In the genomic region with DNA sequence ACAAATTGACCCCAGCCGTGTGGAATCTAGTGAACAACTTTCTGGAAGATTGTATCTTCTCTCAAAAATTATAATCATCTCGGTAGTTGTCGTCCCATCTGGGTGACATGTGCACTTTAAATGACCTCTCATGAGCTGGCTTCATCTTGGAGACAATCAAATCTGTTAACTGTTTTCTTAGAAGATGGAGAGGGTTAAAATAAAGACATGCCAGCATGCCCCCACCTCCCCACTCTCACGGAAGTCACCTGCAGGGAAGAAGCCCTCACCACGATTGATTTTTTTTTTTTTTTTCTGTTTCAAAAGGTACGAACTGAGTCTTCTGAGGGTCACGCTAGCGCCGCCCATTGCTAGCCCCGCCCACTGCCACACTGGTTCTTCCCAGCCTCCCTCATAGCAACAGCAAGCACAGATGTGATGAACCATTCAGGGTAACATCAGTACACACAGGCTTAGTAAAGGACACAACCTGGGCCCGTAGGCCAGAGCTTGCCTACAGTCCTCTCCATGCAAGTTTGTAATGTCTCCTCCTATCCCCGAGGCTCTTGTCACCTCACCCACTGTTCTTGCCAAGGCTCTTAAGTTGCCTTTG, we compare ENCODE assay signal across 16 mouse cellular contexts.
DNase-seq lines count a peak whose midpoint lies in the region; TF ChIP-seq lines count a peak whose summit lies in the region.
"Had no signal": no experiment of that assay in that cellular context is flagged by ENCODE, and none has a peak within 500 bp of the region (broad histone marks: within the 10 kb centered on the region; RNA-seq: fewer than 3 reads in every experiment).

No protein-coding gene starts in this region.

- TF ChIP-seq CTCF in kidney, adult 2 months (conservative IDR thresholded peaks at IDR 0.05; ENCODE audit: insufficient read depth, insufficient read length, low read depth, low read length): no peak
- TF ChIP-seq CTCF in E14TG2a.4 (conservative IDR thresholded peaks at IDR 0.05; ENCODE audit: low read length): no peak

- peaks cover 12% of the 10 kb centered on the region for H3K4me1 ChIP-seq in kidney, adult 2 months (ENCODE audit: control insufficient read depth, insufficient read depth, low read length)
- H3K4me1 ChIP-seq in E14TG2a.4 (replicated peaks; ENCODE audit: low read depth, low read length): peaks cover 60% of the 10 kb centered on the region
- H3K4me1 ChIP-seq: limb, embryonic 15.5 days had no signal

- no peak overlapping the region for H3K27ac ChIP-seq in kidney, adult 2 months (ENCODE audit: insufficient read depth, low read depth, low read length)
- H3K27ac ChIP-seq: gastrocnemius, adult 2 months; limb, embryonic 15.5 days; liver, embryonic 15.5 days; macrophage had no signal

- H3K9me3 ChIP-seq in E14TG2a.4 (ENCODE audit: low read length): no peaks in the 10 kb centered on the region
- H3K9me3 ChIP-seq: limb, embryonic 15.5 days; liver, embryonic 15.5 days; midbrain, embryonic 10.5 days had no signal

- intact Hi-C loops in gastrocnemius, postnatal 14 days (cut with DNase I; ENCODE audit: low total_unique reads): no loop called here

- WGBS in kidney, adult 2 months: 66% methylated on average over 12 of the region's 12 CpGs

- H3K4me3 ChIP-seq in kidney, adult 2 months (ENCODE audit: insufficient read depth, low read depth, low read length): no peak overlapping the region
- H3K4me3 ChIP-seq in E14TG2a.4 (replicated peaks; ENCODE audit: low read length): peak overlapping the region; percentile 60
- H3K4me3 ChIP-seq: gastrocnemius, adult 2 months; limb, embryonic 15.5 days; liver, embryonic 15.5 days; midbrain, embryonic 10.5 days had no signal

- 0 out of 2 replicates have a peak, but pooled peaks cover 1% of the 10 kb centered on the region for H3K36me3 ChIP-seq in kidney, adult 2 months (ENCODE audit: control insufficient read depth, insufficient read depth, low read length)
- H3K36me3 ChIP-seq in E14TG2a.4 (ENCODE audit: insufficient read depth, low read length): peaks cover 31% of the 10 kb centered on the region

- no peaks in the 10 kb centered on the region for H3K27me3 ChIP-seq in kidney, adult 2 months (replicated peaks; ENCODE audit: control insufficient read depth, insufficient read depth, low read length)
- no peaks in the 10 kb centered on the region for H3K27me3 ChIP-seq in E14TG2a.4 (ENCODE audit: insufficient read depth, low read length)
- H3K27me3 ChIP-seq: limb, embryonic 15.5 days; liver, embryonic 15.5 days had no signal

- TF ChIP-seq POLR2A in kidney, adult 2 months (IDR thresholded peaks at IDR 0.05; ENCODE audit: low read depth, low read length): no peak

- peak; percentile 50 for DNase-seq in embryo, embryonic 10 days (ENCODE audit: low spot score)
- DNase-seq in embryo, embryonic 10.5 days (ENCODE audit: low spot score): no peak
- peak; percentile 20 for DNase-seq in kidney, adult 2 months
- DNase-seq in kidney, postnatal 10 days: no peak
- peak; percentile 36 for DNase-seq in fat pad, adult 2 months (ENCODE audit: extremely low read depth, low read depth, low spot score)
- no peak for DNase-seq in adrenal gland, adult 2 months
- DNase-seq in gastrocnemius, postnatal 14 days: no peak
- DNase-seq: cerebellum, adult 2 months; cerebellum, postnatal 36 days; gastrocnemius, adult 2 months; right cerebral cortex, adult 18-20 months had no signal

Comparison
In these comparisons a context has a peak if more than half of its experiments do, and no peak if none do; other contexts are left out.
1. DNase-seq: peak in embryo, embryonic 10 days (single experiment), kidney, adult 2 months (single experiment) and fat pad, adult 2 months (single experiment); none in embryo, embryonic 10.5 days (single experiment), kidney, postnatal 10 days (single experiment), adrenal gland, adult 2 months (single experiment) and gastrocnemius, postnatal 14 days (single experiment).